Mouse (Mus musculus): ENCODE measurements around the gene Elk4.

DNA sequence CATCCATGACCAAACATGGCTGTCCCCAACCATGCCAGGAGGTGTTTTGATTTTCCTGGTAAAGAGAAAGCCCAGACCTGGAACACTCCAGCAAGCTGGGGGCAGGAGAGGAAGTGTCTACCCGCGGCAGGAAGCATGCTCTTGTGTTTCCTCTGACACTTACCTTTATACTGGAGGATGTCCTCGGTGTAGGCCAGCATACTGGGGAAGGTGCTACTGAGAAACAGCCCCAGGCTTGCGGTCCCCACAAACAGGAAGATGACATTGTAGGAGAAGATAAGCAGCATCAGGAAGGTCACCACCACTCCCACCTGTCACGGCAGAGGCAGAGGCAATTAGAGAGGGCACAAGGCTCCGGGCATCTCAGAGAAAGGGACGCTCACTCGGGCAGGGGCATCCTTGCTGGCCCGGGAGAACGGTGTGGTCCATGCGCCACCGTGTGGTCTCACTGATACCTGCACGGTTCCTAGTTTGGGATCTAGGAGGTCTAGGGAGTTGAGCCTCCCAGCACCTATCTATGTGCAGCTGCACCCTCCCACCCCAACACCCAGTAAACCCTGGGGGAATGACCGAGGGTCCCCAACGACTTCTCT lies 38.8 kb downstream of the Elk4 start:
- TF ChIP-seq CTCF (IDR thresholded peaks at IDR 0.05; ENCODE audit: low read depth, low read length), result peak; percentile 93
- no peak for TF ChIP-seq POLR2A (IDR thresholded peaks at IDR 0.05; ENCODE audit: extremely low read depth, insufficient read depth, low read length)
